Mouse (Mus musculus) kidney, adult 2 months (tissue): ENCODE data around the gene Gsto2.

Experiments
- CTCF ChIP-seq: fragments of 200-500 bp; conservative IDR thresholded peaks from 2 replicates; pipeline ENCODE4 v1.5.1; 2011; ENCODE audit warnings: low read depth, mild to moderate bottlenecking, control low read depth, low read length, moderate library complexity, mixed read lengths; ENCODE audit not compliant: insufficient read depth, insufficient read length
- POLR2A ChIP-seq: fragments of 200-500 bp; IDR thresholded peaks from one replicate; pipeline ENCODE4 v1.6.1; 2011; ENCODE audit warnings: low read depth, low read length, control low read depth

DNA sequence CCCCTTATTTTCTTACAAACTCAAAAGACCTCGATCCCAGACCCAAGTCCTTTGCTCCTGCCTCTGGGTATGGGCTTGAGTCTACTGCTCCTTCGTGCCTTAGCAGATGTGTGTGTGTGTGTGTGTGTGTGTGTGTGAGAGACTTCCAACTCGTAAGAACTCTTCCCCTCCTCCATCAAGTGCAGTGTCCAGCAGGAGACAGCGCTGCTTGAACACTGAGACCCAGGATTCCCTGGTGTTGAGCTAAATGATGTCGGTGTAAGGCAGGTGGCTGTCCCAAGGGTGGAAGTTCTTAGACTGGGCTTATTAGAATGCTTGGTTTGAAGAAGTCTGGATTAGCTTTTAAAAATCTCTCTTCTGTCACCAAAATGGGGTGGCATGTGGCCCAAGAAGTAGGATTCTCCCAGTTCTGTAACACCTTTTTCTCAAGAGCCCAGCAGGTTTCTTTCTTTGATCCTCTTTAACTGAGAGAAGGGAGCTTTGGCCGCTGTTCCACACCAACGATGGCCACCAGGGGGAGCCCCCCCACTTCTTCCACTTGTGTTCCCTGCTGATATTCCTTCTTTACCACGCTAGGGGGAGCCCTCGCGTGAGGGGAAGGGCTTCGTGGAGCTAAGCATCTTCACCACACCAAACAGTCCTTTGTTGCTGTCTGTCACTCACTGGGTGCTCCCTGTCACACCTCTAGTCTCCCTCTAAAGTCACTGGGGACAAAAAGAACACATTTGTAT is 17.0 kb downstream of the Gsto2 start:
- peak; percentile 100 for TF ChIP-seq CTCF
- no peak for TF ChIP-seq POLR2A
